Mouse (Mus musculus): ENCODE results near the gene Cntnap5c.
A peak's percentile ranks its signal among the peaks of the same experiment; 100 is the strongest.
"Not testable (repeated sequence)": the region's sequence is repeated elsewhere in the genome, so short reads cannot be mapped to it uniquely, and the experiment has no call there.

Gene Cntnap5c

DNA sequence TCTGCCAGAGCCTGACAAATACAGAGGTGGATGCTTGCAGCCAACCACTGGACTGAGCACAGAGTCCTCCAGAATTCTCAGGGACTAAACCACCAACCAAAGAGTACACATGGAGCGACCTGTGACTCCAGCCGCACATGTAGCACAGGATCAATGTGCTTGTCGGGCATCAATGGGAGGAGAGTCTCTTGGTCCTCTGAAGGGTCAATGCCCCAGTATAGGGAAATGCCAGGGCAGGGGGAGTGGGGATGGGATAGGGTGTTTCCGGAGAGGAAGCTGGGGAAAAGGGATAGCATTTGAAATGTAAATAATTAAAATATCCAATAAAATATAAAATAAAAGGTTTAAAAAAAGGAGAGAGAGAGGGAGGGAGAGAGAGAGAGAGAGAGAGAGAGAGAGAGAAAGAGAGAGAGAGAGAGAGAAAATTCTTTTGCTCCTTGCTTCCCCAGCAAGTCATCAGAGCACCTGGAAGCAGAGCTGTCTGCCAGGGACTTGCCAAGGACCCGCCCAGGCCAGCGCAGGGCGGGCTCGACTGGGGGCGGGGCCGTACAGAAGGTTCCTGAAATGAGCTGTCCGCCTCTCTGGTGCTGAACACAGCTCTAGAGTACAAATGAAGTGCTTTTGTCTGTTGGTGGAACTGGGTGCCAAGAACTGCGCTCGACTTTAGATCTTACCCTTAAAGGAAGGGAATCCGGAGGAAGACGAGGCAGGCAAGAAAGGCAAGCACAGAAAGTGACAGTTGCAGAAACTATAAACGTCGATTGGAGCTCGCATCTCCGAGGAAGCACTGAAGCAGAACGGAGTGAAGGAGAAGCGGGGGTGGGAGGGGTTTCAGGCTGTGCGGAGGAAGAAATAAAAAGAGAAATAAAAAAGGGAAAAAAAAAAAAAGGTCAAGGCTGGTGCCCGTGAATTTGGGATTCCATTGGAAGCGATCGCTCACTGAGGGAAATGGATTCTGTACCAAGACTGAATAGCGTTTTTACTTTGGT, at the start of gene Cntnap5c:
Gene Cntnap5c (plus strand): TSS at position 949 of the 989 bp plus-strand sequence.
- peak; percentile 62 for DNase-seq (ENCODE audit: low read depth, low spot score)

GRCm38 (mm10) chr17:57742119-57742518, 27.3 kb upstream of the Cntnap5c start, which contains the start of gene Gm21834:
Gm21834 (minus strand) TSS chr17:57742219.
- no peak for DNase-seq (ENCODE audit: low read depth, low spot score)

GRCm38 (mm10) chr17:57758033-57758432, 11.3 kb upstream of the Cntnap5c start:
- no peak for DNase-seq (ENCODE audit: low read depth, low spot score)

DNA sequence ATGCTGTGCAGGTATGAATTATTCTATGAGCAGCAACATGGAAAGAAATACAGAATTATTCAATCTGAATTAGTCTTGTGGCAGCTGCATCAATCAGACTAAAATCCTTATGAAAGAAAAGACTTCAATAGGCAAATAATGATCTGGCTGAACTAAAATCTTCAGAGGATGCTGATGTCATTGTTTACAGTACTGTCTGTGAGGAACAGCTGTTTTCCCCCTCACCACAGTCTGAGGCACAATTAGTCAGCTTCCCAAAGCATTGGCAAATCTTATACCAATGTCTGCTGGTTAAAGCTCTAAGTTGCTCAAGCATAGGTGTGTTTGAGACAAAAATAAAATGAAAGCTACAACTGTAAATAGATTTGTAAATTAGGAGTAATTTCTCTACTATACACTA, 2.1 kb upstream of the Cntnap5c start:
- no peak for DNase-seq (ENCODE audit: low read depth, low spot score)

GRCm38 (mm10) chr17:57770904-57771303, 1.5 kb downstream of the Cntnap5c start:
- peak; percentile 24 for DNase-seq (ENCODE audit: low read depth, low spot score)

- DNase-seq (ENCODE audit: low read depth, low spot score), result no peak
These were observed 18.9 kb downstream of the Cntnap5c start for GRCm38 (mm10) chr17:57788161-57788799.

DNA sequence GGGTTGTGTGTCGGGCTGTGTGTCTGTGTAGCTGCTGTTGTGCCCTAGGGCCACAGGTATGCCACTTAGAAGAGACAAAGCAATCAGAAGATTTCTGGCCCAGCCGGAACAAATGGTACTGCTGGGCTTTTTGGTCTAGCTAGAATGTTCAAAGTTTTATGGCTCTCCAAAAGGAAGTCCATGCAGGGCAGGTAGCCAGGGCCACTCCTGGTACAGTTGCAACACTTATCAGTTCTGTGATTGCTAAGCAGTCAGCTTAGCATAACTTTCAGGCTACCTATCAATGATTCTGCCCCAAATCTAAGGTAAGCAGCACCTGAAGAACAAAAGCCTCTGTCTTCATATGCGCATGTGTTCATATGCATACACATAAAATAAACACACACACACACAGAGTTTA, 26.0 kb downstream of the Cntnap5c start:
- no peak for DNase-seq (ENCODE audit: low read depth, low spot score)

GRCm38 (mm10) chr17:57796668-57797311, 27.4 kb downstream of the Cntnap5c start:
- DNase-seq (ENCODE audit: low read depth, low spot score), result no peak

DNA sequence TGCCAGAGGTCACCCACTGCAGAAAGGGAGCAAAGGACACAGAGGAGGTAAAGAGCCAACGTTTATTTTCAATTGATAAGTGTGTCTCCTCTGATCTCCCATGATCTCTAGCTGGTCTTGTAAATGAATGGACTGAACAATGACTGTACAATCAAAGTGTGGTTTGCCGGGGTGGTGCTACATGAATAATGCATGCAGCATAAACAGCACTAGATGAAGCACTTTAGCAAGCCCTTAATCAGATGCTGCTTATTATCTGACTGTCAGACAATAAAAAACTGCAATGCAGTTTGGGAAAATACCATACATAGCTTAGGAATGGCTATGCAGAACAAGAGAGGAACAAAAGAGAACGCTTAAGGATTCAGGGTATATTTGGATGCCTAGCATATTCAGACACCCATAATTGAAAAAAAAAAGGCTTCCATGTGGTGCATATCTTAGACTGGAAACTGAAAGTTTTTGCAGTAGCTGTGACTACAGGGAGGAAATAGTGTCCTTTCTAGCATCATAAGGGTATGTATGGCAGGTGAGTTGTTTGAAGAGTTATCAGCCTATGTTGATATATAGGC, 30.1 kb downstream of the Cntnap5c start:
- no peak for DNase-seq (ENCODE audit: low read depth, low spot score)

DNA sequence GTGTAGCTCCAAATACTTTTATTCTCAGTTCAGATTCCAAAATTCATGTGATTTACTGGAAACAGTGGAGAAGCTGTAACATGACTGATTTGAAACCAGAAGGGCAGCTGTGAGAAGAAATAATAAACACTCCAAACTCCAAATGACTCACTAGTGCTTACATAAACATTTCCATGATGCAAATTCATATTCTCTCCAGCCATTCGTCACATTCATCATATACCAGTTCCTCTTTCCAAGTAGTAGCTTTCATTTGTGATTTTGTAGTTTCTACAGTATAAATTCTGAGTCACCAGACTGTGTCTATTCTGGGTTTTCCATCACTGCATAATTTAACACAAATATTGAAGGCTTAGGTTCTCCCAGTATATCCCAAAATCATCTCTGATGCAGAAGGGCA, 31.8 kb downstream of the Cntnap5c start:
- DNase-seq (ENCODE audit: low read depth, low spot score), result no peak

DNA sequence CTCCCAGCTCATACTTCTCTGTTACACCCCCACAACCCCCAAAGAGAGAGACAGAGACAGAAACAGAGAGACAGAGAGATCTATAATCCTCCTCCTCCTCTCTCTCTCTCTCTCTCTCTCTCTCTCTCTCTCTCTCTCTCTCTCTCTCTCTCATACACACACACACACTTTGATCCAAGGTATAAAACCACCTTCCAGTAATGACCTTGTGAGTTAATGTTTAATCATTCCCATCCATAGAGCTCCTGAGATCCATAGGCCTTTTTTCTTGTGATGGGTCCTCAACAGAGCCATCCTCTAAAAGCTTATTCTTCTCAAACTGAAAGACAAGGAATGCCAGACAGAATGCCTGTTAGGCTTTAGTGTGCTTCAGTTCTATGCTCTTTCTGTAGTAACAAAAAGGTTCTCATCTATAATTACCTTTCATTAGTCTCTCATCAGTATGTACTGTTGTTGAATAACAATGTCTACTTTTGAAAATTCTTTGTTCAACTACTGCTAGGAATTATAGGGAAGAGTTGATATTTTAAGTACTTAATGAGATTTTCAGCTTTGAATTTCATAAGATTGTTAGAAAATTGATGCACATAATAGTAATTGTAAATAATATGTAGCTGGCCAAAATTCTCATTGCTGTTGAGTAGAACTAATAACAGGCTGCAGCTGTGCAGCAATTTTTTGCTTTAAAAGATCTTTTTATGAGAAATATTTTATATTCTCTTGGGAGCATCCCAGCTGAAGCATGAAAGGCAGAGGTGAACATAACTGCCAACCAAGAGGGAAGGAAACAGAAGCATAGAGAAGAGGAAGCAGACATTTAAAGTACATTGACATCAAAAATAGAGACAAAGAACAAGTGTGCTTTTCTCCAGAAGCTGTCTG, 68.0 kb downstream of the Cntnap5c start:
- no peak for DNase-seq (ENCODE audit: low read depth, low spot score)

DNA sequence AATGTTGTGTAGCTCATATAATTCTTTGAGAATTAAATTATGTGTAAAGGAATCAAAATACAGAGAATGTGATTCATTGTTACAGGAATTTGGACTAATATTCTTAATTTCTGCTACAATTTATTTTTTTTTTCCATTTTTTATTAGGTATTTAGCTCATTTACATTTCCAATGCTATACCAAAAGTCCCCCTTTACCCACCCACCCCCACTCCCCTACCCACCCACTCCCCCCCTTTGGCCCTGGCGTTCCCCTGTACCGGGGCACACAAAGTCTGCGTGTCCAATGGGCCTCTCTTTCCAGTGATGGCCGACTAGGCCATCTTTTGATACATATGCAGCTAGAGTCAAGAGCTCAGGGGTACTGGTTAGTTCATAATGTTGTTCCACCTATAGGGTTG, 86.4 kb downstream of the Cntnap5c start:
- not testable (repeated sequence) for DNase-seq (ENCODE audit: low read depth, low spot score)

- DNase-seq (ENCODE audit: low read depth, low spot score), result no peak
These were observed 96.6 kb downstream of the Cntnap5c start for GRCm38 (mm10) chr17:57865996-57866395.

GRCm38 (mm10) chr17:57887742-57888389, 118.5 kb downstream of the Cntnap5c start:
- no peak for DNase-seq (ENCODE audit: low read depth, low spot score)

- DNase-seq (ENCODE audit: low read depth, low spot score), result no peak
These were observed 142.5 kb downstream of the Cntnap5c start for GRCm38 (mm10) chr17:57911770-57912293.

GRCm38 (mm10) chr17:57984230-57984629, 214.9 kb downstream of the Cntnap5c start:
- DNase-seq (ENCODE audit: low read depth, low spot score), result no peak

DNA sequence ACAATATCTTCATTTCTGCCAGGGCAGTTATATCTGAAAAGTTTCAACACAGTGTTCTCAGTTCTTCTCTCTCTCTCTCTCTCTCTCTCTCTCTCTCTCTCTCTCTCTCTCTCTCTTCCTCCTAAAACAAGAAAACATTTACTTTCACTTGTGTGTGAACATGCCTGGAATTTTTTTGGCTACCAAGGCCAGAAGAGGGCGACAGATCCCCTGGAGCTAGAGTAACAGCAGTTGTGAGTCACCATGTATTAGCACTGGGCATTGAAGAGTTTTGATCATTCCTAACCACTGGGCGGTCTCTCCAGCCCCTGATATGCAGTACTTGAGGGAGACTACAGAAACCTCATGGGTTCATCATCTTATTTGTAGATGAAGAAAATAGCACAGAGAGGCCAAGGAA, 219.1 kb downstream of the Cntnap5c start:
- DNase-seq (ENCODE audit: low read depth, low spot score), result no peak

GRCm38 (mm10) chr17:57996461-57996860, 227.1 kb downstream of the Cntnap5c start:
- no peak for DNase-seq (ENCODE audit: low read depth, low spot score)

GRCm38 (mm10) chr17:57999080-57999479, 229.7 kb downstream of the Cntnap5c start:
- DNase-seq (ENCODE audit: low read depth, low spot score), result no peak

DNA sequence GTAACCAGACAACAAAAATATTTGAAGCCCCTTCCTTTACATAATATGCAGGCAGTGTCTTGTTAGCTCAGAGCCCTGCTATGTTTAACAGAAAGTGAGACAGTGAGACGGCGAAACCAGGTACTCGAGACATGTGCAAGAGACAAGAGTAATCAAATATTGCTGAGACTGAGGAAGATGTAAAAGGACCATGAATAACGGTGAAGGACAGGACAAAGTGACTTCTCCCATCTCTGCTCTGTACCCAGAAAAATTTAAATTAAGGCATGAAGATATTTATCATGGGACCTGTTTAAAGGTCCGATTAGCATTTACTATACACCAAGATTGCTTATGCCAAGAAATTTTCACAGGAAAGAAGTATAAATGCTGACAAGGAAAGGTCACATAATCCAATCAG, 233.5 kb downstream of the Cntnap5c start:
- no peak for DNase-seq (ENCODE audit: low read depth, low spot score)
